Mouse (Mus musculus) testis, postnatal 10 days (tissue): ENCODE results near the gene Oaz3.

ENCODE experiments used
- DNase-seq: peaks from one replicate; pipeline ENCODE4 v3.0.0; 2021; ENCODE audit warnings: low spot score

Oaz3 gene

GRCm38 (mm10) chr3:94456529-94457000 is 12.8 kb upstream of the Oaz3 start:
- DNase-seq, result peak; percentile 84

GRCm38 (mm10) chr3:94449377-94449776 is 5.7 kb upstream of the Oaz3 start:
- no peak for DNase-seq

- peak; percentile 97 for DNase-seq
Measured at GRCm38 (mm10) chr3:94442951-94443596, 641 bp downstream of the Oaz3 start, which contains the start of gene Mrpl9. Gene Mrpl9, plus strand, starts transcription at chr3:94443318.

- DNase-seq, result no peak
Measured at GRCm38 (mm10) chr3:94441182-94441581, 2.5 kb downstream of the Oaz3 start.

GRCm38 (mm10) chr3:94436420-94436819 is 7.3 kb downstream of the Oaz3 start:
- no peak for DNase-seq

GRCm38 (mm10) chr3:94434305-94434704 is 9.4 kb downstream of the Oaz3 start:
- DNase-seq, result no peak

GRCm38 (mm10) chr3:94430980-94431379 is 12.7 kb downstream of the Oaz3 start:
- DNase-seq, result no peak

- DNase-seq, result peak; percentile 95
Measured at GRCm38 (mm10) chr3:94413031-94413679, 30.6 kb downstream of the Oaz3 start, which contains the start of gene Tdrkh. Gene Tdrkh, plus strand, starts transcription at chr3:94413273.

- DNase-seq, result peak; percentile 56
Measured at GRCm38 (mm10) chr3:94412530-94412929, 31.2 kb downstream of the Oaz3 start.

- DNase-seq, result no peak
Measured at GRCm38 (mm10) chr3:94405561-94405960, 38.2 kb downstream of the Oaz3 start.

- no peak for DNase-seq
Measured at GRCm38 (mm10) chr3:94404366-94405054, 39.2 kb downstream of the Oaz3 start.

- DNase-seq, result no peak
Measured at GRCm38 (mm10) chr3:94402451-94402850, 41.3 kb downstream of the Oaz3 start.

- no peak for DNase-seq
Measured at GRCm38 (mm10) chr3:94399663-94400310, 43.9 kb downstream of the Oaz3 start.

- no peak for DNase-seq
Measured at GRCm38 (mm10) chr3:94398943-94399481, 44.7 kb downstream of the Oaz3 start.

GRCm38 (mm10) chr3:94398217-94398616 is 45.5 kb downstream of the Oaz3 start, which contains the start of gene Lingo4:
Gene Lingo4, plus strand, starts transcription at chr3:94398517.
- no peak for DNase-seq

GRCm38 (mm10) chr3:94396851-94397250 is 46.9 kb downstream of the Oaz3 start:
- DNase-seq, result no peak

- no peak for DNase-seq
Measured at GRCm38 (mm10) chr3:94396336-94396735, 47.4 kb downstream of the Oaz3 start.

GRCm38 (mm10) chr3:94393049-94393448 is 50.7 kb downstream of the Oaz3 start:
- no peak for DNase-seq

- no peak for DNase-seq
Measured at GRCm38 (mm10) chr3:94392128-94392527, 51.6 kb downstream of the Oaz3 start.

- DNase-seq, result no peak
Measured at GRCm38 (mm10) chr3:94391001-94391400, 52.7 kb downstream of the Oaz3 start.

GRCm38 (mm10) chr3:94389420-94389819 is 54.3 kb downstream of the Oaz3 start:
- no peak for DNase-seq

- no peak for DNase-seq
Measured at GRCm38 (mm10) chr3:94388047-94388446, 55.7 kb downstream of the Oaz3 start.
